Mouse (Mus musculus): ENCODE results near the gene Pnlip. TPM values are rescaled to one million over a fixed set of nuclear protein-coding genes. Genes with fewer than 3 reads are reported as not detected.

The Pnlip gene
- polyA plus RNA-seq, 1 experiment from 2014 or later = not detected

DNA sequence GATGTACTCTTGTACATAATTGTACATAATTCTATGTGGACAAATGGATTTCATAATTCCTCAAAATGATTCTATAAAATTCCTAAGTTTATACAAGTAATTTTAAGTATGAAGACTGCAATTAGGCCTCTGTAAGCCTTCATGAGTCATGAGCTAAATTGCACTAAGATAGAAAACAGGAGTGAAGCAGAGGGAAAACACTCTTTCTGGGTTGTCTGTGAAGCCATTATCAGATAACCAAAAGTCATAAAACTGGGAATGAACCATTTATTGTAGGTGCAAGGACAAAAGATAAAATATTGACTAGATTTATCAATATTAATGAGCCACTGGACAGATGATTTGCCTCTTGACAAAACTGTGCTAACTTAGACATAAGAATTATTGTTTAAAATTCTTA, 68.1 kb downstream of the Pnlip start:
- peaks cover 31% of the 10 kb centered on the region for H3K27me3 ChIP-seq
- POLR2A ChIA-PET = no interaction called here
- DNase-seq (ENCODE audit: low read depth, low spot score) = no peak
- in situ Hi-C loops (cut with MboI; ENCODE audit: low pct_unique_long_range_greater_than_20kb) = no loop called here
- TF ChIP-seq CTCF (IDR thresholded peaks at IDR 0.05) = no peak
- CTCF ChIA-PET = no interaction called here
- no peak for ATAC-seq

DNA sequence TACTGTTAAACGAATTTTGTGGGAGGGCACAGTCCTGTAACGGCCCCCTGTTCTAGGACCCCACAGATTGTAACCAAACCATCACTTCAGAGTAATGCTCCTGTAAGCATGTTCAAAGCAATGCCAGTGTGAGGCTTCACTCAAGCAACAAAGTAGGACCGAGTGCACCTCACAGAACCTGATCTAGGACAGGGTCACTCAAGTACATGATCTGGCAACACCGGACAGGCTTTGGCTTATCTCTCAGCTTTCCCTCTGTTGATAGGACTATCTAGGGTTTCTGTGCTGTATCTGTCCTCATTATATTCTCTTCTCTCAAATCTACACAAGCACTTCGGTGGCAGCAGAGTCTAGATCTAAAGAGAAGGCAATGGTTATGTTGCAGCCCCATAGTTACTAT, 74.3 kb downstream of the Pnlip start:
- no peak for TF ChIP-seq CTCF (IDR thresholded peaks at IDR 0.05)
- in situ Hi-C loops (cut with MboI; ENCODE audit: low pct_unique_long_range_greater_than_20kb) = no loop called here
- no peak for ATAC-seq
- ChIA-PET POLR2A (no interaction called here), CTCF (no interaction called here)
- H3K27me3 ChIP-seq = peaks cover 34% of the 10 kb centered on the region
- no peak for DNase-seq (ENCODE audit: low read depth, low spot score)

DNA sequence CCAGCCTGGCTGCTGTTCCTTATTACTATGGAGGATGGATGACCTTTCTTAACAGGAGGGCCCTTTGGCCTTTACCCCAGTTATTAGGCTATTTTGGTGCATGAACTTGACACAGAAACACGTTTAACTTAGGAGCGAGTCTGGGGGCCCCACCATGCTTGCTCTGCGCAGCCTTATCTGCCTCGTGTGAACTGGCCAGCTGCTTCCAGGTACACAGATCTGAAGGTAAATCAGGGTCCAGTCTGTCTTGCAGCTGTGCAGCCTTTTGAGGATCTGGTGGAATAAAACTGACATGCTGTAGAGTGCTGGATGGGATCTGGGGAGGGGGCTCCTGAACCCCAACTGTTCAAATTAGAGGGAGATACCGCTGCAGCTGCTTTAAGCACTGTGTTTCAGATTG, 75.5 kb downstream of the Pnlip start:
- ChIA-PET CTCF (no interaction called here), POLR2A (no interaction called here)
- no peak for TF ChIP-seq CTCF (IDR thresholded peaks at IDR 0.05)
- DNase-seq (ENCODE audit: low read depth, low spot score) = no peak
- H3K27me3 ChIP-seq = peaks cover 34% of the 10 kb centered on the region
- ATAC-seq = no peak
- in situ Hi-C loops (cut with MboI; ENCODE audit: low pct_unique_long_range_greater_than_20kb) = no loop called here

DNA sequence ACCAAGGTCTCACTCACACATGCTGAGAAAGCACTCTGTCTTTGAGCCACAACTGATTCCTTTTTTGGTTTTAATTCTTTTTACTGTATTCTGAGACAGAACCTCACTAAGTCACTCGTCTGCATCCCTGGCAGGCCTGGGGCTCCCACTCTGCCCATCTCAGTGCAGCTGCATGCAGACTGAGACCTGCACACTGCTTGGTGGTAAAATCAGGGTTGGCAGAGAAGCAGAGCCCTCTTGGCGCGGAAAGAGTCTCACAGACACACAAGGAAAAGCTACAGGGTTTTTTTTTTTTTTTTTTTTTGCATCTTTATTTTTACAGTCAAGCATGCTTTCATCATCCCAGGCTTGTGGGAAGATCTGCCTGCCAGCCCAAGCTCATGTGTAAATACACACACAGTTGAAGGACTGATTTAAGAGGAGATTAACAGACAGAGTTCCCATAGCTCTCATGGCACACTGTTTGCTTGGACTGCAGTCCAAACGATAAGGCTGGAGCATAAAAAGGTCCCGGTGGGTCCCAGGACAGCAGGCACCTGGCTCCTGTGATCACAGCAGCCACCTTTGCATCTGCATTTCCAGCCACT, 76.2 kb downstream of the Pnlip start, which contains the start of gene Pnliprp1:
Gene Pnliprp1, plus strand, starts transcription at position 443 of the 587 bp plus-strand sequence.
- no peak for TF ChIP-seq CTCF (IDR thresholded peaks at IDR 0.05)
- no peak for ATAC-seq
- H3K27me3 ChIP-seq = peaks cover 40% of the 10 kb centered on the region
- DNase-seq (ENCODE audit: low read depth, low spot score) = no peak
- ChIA-PET POLR2A (interaction anchor here (0.6 kb wide), 1 partner anchor 10 kb away, joined by 4 read pairs; no protein-coding TSS in a partner anchor), CTCF (interaction anchor here (1.8 kb wide), 1 partner anchor 10 kb away, joined by 5 read pairs; no protein-coding TSS in a partner anchor)
- in situ Hi-C loops (cut with MboI; ENCODE audit: low pct_unique_long_range_greater_than_20kb) = no loop called here

Other genes with a start within 250 kb of the Pnlip start
- gene Gfra1, start 196.6 kb upstream of the Pnlip start, polyA plus RNA-seq (2021) = 102 TPM
- not detected for gene Ccdc172, start 140.5 kb upstream of the Pnlip start, polyA plus RNA-seq (2021)
- not detected for gene Pnliprp1, start 76.4 kb downstream of the Pnlip start, polyA plus RNA-seq (2021)
- gene Pnliprp2, start 107.2 kb downstream of the Pnlip start, polyA plus RNA-seq (2021) = not detected
- gene 1700019N19Rik, start 142.0 kb downstream of the Pnlip start, polyA plus RNA-seq (2021) = not detected

Measured in Patski (cell line).